Mouse (Mus musculus) c-Kit-positive CD71-positive TER-119-positive erythroid progenitor cells, embryonic 14.5 days (primary cell): ENCODE results near the gene Lmna.
A peak's percentile ranks its signal among the peaks of the same experiment; 100 is the strongest.

Experiments used
- DNase-seq: peaks from one replicate; pipeline ENCODE4 v3.0.0-alpha.2; 2013; ENCODE audit warnings: low spot score

Gene Lmna

DNA sequence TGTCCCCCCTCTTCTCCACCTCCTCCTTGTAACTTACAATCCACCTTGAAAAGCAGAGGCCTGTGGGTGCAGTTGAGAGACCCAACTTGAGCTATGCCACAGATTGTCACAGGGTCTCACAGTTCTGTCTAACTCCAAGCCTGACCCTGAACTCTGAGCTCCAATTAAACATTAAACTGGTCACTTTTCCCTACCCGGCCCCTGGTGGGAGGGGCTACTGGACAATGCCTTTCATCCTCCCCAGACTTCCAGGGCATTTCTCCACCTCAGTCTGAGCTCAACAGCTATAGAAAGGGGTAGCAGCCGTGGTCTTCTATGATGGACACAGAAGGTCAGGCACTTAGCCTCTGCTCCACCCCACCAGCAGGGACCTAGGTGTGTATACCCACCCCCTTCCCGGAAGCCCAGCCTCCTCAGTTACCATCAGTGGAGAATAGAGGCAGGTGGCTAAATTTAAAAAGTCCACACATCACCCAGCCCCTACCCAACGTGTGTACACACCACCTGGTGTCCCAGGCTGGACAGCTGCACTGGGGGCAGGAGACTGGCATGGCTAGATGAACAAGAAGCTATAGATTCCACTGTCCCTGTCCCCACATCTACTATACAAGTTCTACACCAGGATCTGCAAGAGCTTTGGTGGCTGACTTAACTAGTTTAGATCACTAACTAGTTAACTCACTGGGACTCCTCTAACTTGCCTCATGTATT lies 8.9 kb downstream of the Lmna start:
- no peak for DNase-seq

GRCm38 (mm10) chr3:88500087-88500486 lies 9.7 kb downstream of the Lmna start:
- peak; percentile 47 for DNase-seq

DNA sequence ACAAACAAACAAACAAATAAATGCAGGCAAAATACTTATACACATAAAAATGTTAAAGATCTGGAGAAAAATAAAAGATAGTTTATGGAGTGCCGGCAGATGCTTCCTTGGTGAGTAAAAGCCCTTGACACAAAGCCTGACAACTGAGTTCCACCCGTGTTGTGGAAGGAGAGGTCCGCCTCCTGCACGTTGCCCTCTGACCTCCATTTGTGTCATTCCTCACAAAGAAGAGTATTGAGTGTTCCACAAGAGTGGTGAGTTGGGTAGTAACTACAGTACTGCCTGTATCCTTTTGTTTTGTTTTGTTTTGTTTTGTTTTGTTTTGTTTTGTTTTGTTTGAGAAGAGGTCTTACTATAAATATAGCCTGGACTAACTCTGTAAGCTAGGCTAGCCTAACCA lies 10.2 kb downstream of the Lmna start:
- no peak for DNase-seq

DNA sequence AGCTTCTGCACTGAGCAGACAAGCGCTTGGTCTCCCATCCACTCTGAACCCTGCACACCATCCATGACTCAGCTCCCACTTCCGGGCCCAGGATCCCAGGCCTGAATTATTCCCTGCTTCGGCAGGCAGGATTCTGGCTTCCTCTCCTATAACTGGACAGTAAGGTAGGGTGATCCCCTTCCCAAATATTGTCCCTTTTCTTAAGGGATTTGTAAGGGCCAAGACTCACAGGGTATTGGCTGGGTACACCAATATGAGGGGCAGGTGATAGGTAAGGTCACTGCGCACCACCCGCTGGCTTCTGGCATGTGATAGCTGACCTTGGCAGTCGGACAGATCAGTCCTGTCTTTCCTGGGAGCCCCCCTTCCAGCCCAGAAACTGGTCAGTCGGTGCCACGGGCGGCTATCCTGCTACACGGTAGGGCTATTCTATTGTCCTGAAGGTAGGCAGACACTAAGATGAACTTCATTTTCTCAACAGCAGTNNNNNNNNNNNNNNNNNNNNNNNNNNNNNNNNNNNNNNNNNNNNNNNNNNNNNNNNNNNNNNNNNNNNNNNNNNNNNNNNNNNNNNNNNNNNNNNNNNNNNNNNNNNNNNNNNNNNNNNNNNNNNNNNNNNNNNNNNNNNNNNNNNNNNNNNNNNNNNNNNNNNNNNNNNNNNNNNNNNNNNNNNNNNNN lies 13.9 kb downstream of the Lmna start:
- DNase-seq, result no peak

DNA sequence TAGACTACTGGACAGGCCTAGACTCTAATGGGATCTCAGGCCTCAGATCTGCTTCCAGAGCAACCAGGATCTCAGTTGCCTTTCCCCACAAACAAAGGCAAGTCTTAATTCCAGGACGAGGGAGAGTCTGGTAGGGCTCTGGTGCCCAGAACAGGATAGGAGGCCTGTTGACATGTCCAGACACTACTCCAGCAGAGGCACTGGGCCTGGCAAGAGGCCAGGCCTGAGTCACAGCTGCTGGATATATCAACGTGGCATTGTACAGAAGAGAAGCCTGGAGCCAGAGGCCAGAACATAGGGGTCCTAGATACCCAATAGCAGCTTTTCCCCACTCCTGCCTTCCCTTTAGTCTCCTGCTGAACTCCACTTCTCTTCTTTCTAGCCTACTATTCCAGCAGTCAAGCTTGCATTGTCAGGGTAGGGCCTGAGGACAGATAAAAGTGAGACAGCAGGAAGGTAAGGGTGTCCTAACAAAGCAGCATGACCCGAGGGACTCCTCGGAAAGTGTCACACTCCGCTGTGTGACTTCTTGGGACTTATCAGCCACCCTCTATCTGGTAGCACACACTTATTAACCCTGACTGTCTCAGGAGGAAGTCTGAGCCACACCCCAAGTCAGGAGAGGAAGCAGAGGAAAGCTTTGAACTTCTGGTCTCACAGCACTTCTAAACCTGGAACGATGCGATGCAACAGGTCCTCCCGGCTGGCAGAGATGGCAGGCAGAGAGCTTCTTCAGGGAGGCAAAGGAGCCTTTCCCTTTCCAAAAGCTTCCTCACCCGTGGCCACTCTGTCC lies 14.7 kb downstream of the Lmna start:
- DNase-seq, result peak; percentile 74

DNA sequence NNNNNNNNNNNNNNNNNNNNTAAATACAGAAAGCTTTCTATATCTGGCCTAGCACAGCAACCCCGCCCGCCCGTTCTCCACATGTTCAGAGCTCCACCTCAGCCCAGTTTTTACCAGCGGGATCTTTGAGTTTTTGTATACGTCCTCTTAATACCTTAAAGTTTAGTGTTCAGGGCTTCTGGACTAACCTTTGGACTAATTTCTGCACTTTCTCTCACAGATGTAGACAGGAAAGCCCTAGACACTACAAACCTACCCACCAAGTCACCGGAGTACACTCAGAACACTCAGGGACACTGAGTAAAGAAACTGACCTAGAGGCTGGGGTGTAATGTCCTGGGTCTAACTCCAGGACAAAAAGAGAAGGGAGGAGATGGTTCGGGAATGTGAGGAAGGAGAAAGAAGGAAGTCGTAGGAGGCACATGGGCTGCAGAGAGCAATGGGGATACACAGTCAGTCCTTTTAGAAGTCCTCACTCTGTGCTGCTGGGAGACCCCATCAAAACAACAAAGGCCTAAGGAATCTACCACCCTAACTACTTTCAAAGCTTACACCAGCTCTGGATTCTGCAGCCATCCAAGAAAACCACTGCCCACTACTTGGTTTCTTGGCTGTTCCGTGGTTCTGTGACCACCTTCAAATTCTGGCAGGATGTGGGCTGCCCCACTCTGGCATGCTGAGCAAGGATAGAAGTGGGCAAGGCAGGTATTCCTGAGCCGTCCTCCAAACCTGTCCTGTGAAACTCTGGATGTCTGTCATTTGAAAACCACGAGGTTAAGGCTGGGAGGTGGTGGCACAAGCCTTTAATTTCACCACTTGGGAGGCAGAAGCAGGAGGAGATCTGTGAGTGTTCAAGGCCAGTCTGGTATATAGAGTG lies 15.8 kb downstream of the Lmna start:
- DNase-seq, result peak; percentile 52

- DNase-seq, result no peak
Measured at GRCm38 (mm10) chr3:88487396-88487795, 22.4 kb downstream of the Lmna start.

DNA sequence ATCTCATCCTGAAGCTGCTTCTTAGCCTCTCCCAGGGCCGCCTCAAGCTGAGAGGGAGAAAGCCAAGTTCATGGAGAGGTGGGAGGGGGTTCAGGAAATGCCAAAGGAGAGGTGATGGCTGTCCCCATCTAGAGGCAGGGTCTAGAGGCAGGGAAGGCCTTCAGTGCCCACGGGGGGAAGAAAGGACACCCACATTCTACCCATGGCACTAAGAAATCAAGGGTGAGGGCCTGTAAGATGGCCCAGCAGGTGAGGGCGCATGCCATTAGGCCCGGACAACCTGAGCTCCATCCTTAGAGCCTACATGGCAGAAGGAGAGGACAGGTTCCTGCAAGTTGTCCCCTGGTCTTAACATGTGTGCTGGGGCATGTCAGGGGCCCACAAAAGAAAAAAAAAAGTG lies 22.9 kb downstream of the Lmna start:
- DNase-seq, result no peak

DNA sequence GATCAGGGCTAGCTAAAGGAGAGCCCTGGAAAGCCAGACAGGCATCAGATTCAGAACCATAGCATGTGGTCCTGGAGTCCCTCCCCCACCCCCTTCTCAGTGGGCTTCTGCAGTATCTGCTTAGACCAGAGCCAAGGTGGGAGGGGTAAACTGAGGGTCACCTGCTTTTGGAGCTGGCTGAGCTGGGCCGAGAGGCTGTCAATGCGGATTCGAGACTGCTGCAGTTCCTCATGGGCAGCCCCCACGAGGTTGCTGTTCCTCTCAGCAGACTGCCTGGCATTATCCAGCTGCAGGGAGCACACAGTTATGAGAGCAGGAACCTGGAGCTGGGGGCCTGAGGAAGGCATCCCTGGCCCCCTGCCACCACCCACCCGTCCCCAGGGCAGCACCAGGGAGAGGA lies 23.7 kb downstream of the Lmna start:
- no peak for DNase-seq

GRCm38 (mm10) chr3:88484597-88485316 lies 25.0 kb downstream of the Lmna start:
- no peak for DNase-seq

DNA sequence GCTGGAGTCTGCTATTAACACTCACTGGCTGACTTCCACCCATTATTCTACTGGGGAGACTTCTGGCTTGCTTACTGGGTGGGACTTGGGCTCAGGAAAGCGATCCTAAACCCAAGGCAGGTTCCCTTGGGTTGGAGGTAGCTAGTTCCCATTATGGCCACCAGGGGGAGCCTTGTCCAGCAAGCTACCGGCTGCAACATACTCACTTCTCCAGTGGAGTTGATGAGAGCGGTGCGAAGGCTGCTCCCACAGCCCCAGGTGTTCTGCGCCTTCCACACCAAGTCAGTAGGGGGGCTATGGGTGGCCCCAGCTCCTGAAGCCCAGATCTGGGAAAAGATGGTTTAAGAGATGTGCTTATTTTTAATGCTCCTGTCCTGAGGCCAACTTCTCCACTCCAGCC lies 26.1 kb downstream of the Lmna start:
- DNase-seq, result peak; percentile 70

GRCm38 (mm10) chr3:88483141-88483540 lies 26.6 kb downstream of the Lmna start:
- no peak for DNase-seq

- no peak for DNase-seq
Measured at GRCm38 (mm10) chr3:88482336-88482735, 27.4 kb downstream of the Lmna start.

- DNase-seq, result no peak
Measured at GRCm38 (mm10) chr3:88481372-88482040, 28.2 kb downstream of the Lmna start.

DNA sequence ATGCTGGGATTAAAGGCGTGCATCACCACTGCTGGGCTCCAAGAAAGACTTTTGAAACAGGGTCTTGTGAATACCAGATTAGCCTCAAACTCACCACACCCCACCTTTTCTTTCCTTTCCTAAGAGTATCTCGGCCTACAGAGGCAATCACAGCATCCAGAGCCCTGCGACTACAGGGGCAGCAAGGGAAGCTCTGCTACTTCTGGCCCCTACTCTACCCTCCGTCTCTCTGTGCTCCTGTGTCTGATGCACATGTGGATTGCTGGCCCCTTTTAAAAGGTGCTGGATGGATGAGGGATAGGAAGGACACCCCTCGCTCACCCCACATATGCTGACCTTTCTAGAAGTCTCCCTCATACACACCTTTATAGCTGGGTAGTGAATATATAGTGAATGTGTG lies 29.1 kb downstream of the Lmna start:
- DNase-seq, result no peak

GRCm38 (mm10) chr3:88479828-88480227 lies 29.9 kb downstream of the Lmna start:
- DNase-seq, result no peak

- DNase-seq, result no peak
Measured at GRCm38 (mm10) chr3:88479163-88479562, 30.6 kb downstream of the Lmna start.

GRCm38 (mm10) chr3:88477735-88478134 lies 32.0 kb downstream of the Lmna start:
- peak; percentile 80 for DNase-seq

- DNase-seq, result no peak
Measured at GRCm38 (mm10) chr3:88476403-88476802, 33.4 kb downstream of the Lmna start.

DNA sequence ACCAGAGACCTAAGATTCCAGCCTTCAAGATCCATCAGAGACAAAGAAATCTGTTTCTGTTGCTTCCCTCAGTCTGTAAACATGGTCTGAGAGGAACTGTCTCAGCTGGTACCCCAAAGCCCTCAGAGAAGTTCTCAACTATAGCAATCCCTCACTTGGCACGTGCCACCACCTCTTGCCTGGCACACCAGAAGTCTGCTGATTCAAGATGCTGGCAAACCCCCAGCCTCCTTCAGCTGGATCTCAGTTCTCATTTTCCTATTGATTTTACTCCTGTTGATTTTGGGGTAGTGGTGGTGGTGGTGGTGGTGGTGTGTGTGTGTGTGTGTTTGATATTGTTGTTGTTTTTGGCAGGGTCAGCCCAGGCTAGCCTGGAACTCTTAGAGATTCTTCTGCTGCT lies 36.2 kb downstream of the Lmna start:
- no peak for DNase-seq

GRCm38 (mm10) chr3:88473020-88473419 lies 36.7 kb downstream of the Lmna start:
- no peak for DNase-seq
